Mouse (Mus musculus): ENCODE data around the gene Vmn2r71. TPM values are rescaled to one million over a fixed set of nuclear protein-coding genes. Genes with fewer than 3 reads are reported as not detected.

Gene Vmn2r71
- not detected in 2 replicates for polyA plus RNA-seq (2015; fragmentation: Nextera tagmentation; extraction: Ambion mirVana)

DNA sequence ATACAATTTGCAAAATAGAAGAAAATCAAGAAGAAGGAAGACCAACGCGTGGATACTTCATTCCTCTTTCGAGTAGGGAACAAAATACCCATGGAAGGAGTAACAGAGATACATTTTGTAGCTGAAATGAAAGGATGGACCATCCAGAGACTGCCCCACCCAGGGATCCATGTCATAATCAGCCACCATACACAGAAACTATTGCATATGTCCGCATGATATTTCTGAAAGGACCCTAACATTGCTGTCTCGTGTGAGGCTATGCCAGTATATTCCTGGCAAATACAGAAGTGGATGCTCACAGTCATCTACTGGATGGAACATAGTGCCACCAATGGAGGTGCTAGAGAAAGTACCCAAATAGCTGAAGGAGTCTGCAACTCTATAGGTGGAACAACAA is at the start of gene Vmn2r71:
Gene Vmn2r71 (plus strand): TSS at position 301 of the 400 bp plus-strand sequence.
- H3K27ac ChIP-seq, result no peak within 1 kb of the TSS
- H3K4me3 ChIP-seq, result no peak within 1 kb of the TSS
- no peaks in the 10 kb centered on the region for H3K4me1 ChIP-seq (replicated peaks)
- H3K4me2 ChIP-seq, result no peak within 1 kb of the TSS
- H3K27me3 ChIP-seq, result no peaks in the 10 kb centered on the region
- ATAC-seq (ENCODE audit: low FRiP score), result no peak
- no peaks in the 10 kb centered on the region for H3K9me3 ChIP-seq
- H3K36me3 ChIP-seq, result no peaks in the 10 kb centered on the region
- no peak within 1 kb of the TSS for H3K9ac ChIP-seq
- 86% methylated on average over 5 of the region's 5 CpGs for WGBS

DNA sequence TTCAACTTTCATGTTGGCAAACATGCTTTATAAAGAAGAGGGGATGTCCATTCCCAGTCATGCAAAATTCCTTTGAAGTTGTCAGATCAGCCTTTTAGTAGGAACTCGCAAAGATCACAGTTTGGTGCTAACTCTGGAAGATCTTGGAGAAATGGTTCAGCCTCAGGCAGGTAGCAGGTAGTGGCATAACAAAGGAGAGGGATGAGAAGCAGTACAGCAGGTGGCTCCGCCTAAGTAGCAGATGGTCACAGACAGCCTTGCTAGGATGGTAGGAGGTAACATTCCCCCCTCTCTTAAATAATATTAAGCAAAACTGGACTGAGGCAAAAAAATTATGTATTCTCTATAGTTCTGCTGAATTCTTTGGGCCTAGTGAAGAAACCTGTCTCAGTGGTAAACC is 20.8 kb upstream of the Vmn2r71 start:
- Histone ChIP-seq H3K4me3 (no peak overlapping the region), H3K9ac (no peak overlapping the region), H3K4me2 (no peak overlapping the region), H3K27ac (no peak overlapping the region), H3K27me3 (no peaks in the 10 kb centered on the region), H3K36me3 (no peaks in the 10 kb centered on the region), H3K4me1 (replicated peaks) (no peaks in the 10 kb centered on the region), H3K9me3 (peaks cover 20% of the 10 kb centered on the region)
- ATAC-seq (ENCODE audit: low FRiP score), result no peak
- WGBS, result 93% methylated on average over 2 of the region's 2 CpGs

- WGBS, result 63% methylated on average over 2 of the region's 2 CpGs
Measured at GRCm38 (mm10) chr7:85543118-85543517, 19.8 kb upstream of the Vmn2r71 start.

GRCm38 (mm10) chr7:85569092-85569491 is 6.2 kb downstream of the Vmn2r71 start, which contains the start of gene Vmn2r70:
TSS of gene Vmn2r70 (minus strand) at chr7:85569192.
- no peaks in the 10 kb centered on the region for H3K4me1 ChIP-seq (replicated peaks)
- ATAC-seq (ENCODE audit: low FRiP score), result no peak
- H3K9ac ChIP-seq, result no peak within 1 kb of the TSS
- WGBS, result 86% methylated on average over 2 of the region's 2 CpGs
- H3K9me3 ChIP-seq, result no peaks in the 10 kb centered on the region
- H3K27me3 ChIP-seq, result no peaks in the 10 kb centered on the region
- no peak within 1 kb of the TSS for H3K4me2 ChIP-seq
- H3K36me3 ChIP-seq, result no peaks in the 10 kb centered on the region
- no peak within 1 kb of the TSS for H3K27ac ChIP-seq
- H3K4me3 ChIP-seq, result no peak within 1 kb of the TSS

More at GRCm38 (mm10) chr7:85543118-85543517, 19.8 kb upstream of the Vmn2r71 start:
- no peak overlapping the region for H3K4me3 ChIP-seq
- no peak overlapping the region for H3K27ac ChIP-seq
- H3K27me3 ChIP-seq, result no peaks in the 10 kb centered on the region
- H3K4me1 ChIP-seq (replicated peaks), result no peaks in the 10 kb centered on the region
- no peak overlapping the region for H3K4me2 ChIP-seq
- H3K9me3 ChIP-seq, result peaks cover 20% of the 10 kb centered on the region
- no peak for ATAC-seq (ENCODE audit: low FRiP score)
- H3K9ac ChIP-seq, result no peak overlapping the region
- no peaks in the 10 kb centered on the region for H3K36me3 ChIP-seq

Other genes with a start within 250 kb of the Vmn2r71 start
- gene Vmn2r69, start 147.2 kb upstream of the Vmn2r71 start, polyA plus RNA-seq (2015; fragmentation: Nextera tagmentation; extraction: Ambion mirVana), result not detected in 2 replicates
- gene Vmn2r70, start 6.1 kb downstream of the Vmn2r71 start, polyA plus RNA-seq (2015; fragmentation: Nextera tagmentation; extraction: Ambion mirVana), result not detected in 2 replicates
- not detected in 2 replicates for gene Vmn2r72, start 192.0 kb downstream of the Vmn2r71 start, polyA plus RNA-seq (2015; fragmentation: Nextera tagmentation; extraction: Ambion mirVana)

All from hindbrain, embryonic 13.5 days (tissue).